Mouse (Mus musculus) midbrain, embryonic 16.5 days (tissue): ENCODE measurements at regions not wholly inside any gene's neighbourhood (a gene's known extent, or its start where the extent isn't known, plus 50 kb on each side); places are given as distances from the start of the nearest gene placed in this dataset.

Experiments used
- ATAC-seq: fragments of 200-750 bp; cut with Nextera tagmentation; 2 replicates; pipeline ENCODE4 v1.8.0; 2017; ENCODE audit warnings: moderate TSS enrichment
- H3K27ac ChIP-seq: fragments of 300-500 bp; sonication (generic); 2 replicates; pipeline ENCODE4 v1.5.1; 2014; ENCODE audit warnings: mild to moderate bottlenecking, low read length, mixed read lengths
- H3K27me3 ChIP-seq: fragments of 300-500 bp; sonication (generic); 2 replicates; pipeline ENCODE4 v1.6.1; 2014; ENCODE audit warnings: low read depth, low read length, mixed read lengths; ENCODE audit not compliant: control insufficient read depth, insufficient read depth
- H3K36me3 ChIP-seq: fragments of 300-500 bp; sonication (generic); 2 replicates; pipeline ENCODE4 v1.6.1; 2014; ENCODE audit warnings: mild to moderate bottlenecking, low read length, moderate library complexity, mixed read lengths; ENCODE audit not compliant: control insufficient read depth, insufficient read depth
- H3K4me1 ChIP-seq: fragments of 300-500 bp; sonication (generic); 2 replicates; pipeline ENCODE4 v1.6.1; 2014; ENCODE audit warnings: mild to moderate bottlenecking, low read length, mixed read lengths; ENCODE audit not compliant: control insufficient read depth, insufficient read depth
- H3K4me2 ChIP-seq: fragments of 300-500 bp; sonication (generic); 2 replicates; pipeline ENCODE4 v1.6.1; 2014; ENCODE audit warnings: mild to moderate bottlenecking, low read length, mixed read lengths
- H3K4me3 ChIP-seq: fragments of 300-500 bp; sonication (generic); 2 replicates; pipeline ENCODE4 v1.5.1; 2014; ENCODE audit warnings: low read depth, mild to moderate bottlenecking, low read length, moderate library complexity, mixed read lengths
- H3K9ac ChIP-seq: fragments of 300-500 bp; sonication (generic); 2 replicates; pipeline ENCODE4 v1.6.1; 2014; ENCODE audit warnings: low read depth, low read length, mixed read lengths
- H3K9me3 ChIP-seq: fragments of 300-500 bp; sonication (generic); replicated peaks from 2 replicates; pipeline ENCODE4 v1.6.1; 2014; ENCODE audit warnings: mild to moderate bottlenecking, low read length, mixed read lengths; ENCODE audit not compliant: control insufficient read depth, poor library complexity, severe bottlenecking
- WGBS: fragments of 180-500 bp; shearing (Covaris S2); extraction: QIAGEN DNeasy Blood & Tissue Kit; methylation state at CpG from one replicate; pipeline ENCODE4 v1.1.7; 2014; 5-methylcytosine and 5-hydroxymethylcytosine counted together

GRCm38 (mm10) chr5:120324111-120324510 is 107.4 kb upstream of the Lhx5 start:
- Histone ChIP-seq H3K27ac (no peak overlapping the region), H3K4me3 (no peak overlapping the region), H3K4me2 (no peak overlapping the region), H3K9me3 (no peaks in the 10 kb centered on the region), H3K27me3 (no peaks in the 10 kb centered on the region), H3K36me3 (no peaks in the 10 kb centered on the region), H3K9ac (no peak overlapping the region), H3K4me1 (peaks cover 12% of the 10 kb centered on the region)
- no peak for ATAC-seq
- 89% methylated on average over 2 of the region's 2 CpGs for WGBS

DNA sequence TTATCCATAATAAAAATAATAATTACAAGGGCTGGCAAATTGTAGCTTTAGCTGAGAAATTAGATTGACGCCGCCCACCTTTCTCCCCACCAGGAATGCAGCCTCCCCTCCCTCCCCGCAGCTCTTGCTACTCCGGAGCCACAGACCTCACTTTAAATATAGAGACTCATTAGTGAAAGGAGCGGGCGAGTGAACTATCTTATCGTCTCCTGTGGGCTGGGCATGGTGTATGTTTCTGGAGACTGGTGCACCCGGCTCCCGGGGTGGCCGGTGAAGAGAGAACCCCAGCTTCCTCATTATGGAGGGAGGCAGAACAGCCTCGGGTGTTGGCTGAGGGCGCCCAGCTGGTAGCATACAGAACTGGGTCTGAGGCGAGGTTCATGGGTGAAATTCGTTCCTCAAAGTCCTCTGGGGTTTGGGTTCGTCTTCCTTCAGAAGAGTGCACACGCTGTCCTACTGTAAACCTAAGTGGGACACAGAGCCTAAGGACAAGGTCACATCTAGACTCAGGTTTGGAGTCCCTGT is 106.1 kb upstream of the Lhx5 start:
- no peaks in the 10 kb centered on the region for H3K9me3 ChIP-seq
- peaks cover 12% of the 10 kb centered on the region for H3K4me1 ChIP-seq
- no peak overlapping the region for H3K4me2 ChIP-seq
- WGBS = 65% methylated on average over 16 of the region's 16 CpGs
- H3K36me3 ChIP-seq = no peaks in the 10 kb centered on the region
- no peak overlapping the region for H3K27ac ChIP-seq
- H3K27me3 ChIP-seq = no peaks in the 10 kb centered on the region
- ATAC-seq = no peak
- no peak overlapping the region for H3K9ac ChIP-seq
- no peak overlapping the region for H3K4me3 ChIP-seq

- no peaks in the 10 kb centered on the region for H3K4me1 ChIP-seq
- H3K27me3 ChIP-seq = no peaks in the 10 kb centered on the region
- H3K36me3 ChIP-seq = no peaks in the 10 kb centered on the region
These were observed 99.5 kb upstream of the Lhx5 start for GRCm38 (mm10) chr5:120332030-120332429.

GRCm38 (mm10) chr5:120339162-120339561 is 92.3 kb upstream of the Lhx5 start:
- H3K27me3 ChIP-seq = no peaks in the 10 kb centered on the region
- no peak for ATAC-seq
- no peaks in the 10 kb centered on the region for H3K4me1 ChIP-seq
- H3K27ac ChIP-seq = no peak overlapping the region
- H3K9me3 ChIP-seq = no peaks in the 10 kb centered on the region
- no peaks in the 10 kb centered on the region for H3K36me3 ChIP-seq
- no peak overlapping the region for H3K4me3 ChIP-seq
- no peak overlapping the region for H3K4me2 ChIP-seq
- H3K9ac ChIP-seq = no peak overlapping the region
- 85% methylated on average over 2 of the region's 2 CpGs for WGBS

More at GRCm38 (mm10) chr5:120332030-120332429, 99.5 kb upstream of the Lhx5 start:
- H3K9ac ChIP-seq = no peak overlapping the region
- H3K27ac ChIP-seq = no peak overlapping the region
- no peaks in the 10 kb centered on the region for H3K9me3 ChIP-seq
- 70% methylated on average over 14 of the region's 14 CpGs for WGBS
- H3K4me3 ChIP-seq = no peak overlapping the region
- no peak for ATAC-seq
- no peak overlapping the region for H3K4me2 ChIP-seq

DNA sequence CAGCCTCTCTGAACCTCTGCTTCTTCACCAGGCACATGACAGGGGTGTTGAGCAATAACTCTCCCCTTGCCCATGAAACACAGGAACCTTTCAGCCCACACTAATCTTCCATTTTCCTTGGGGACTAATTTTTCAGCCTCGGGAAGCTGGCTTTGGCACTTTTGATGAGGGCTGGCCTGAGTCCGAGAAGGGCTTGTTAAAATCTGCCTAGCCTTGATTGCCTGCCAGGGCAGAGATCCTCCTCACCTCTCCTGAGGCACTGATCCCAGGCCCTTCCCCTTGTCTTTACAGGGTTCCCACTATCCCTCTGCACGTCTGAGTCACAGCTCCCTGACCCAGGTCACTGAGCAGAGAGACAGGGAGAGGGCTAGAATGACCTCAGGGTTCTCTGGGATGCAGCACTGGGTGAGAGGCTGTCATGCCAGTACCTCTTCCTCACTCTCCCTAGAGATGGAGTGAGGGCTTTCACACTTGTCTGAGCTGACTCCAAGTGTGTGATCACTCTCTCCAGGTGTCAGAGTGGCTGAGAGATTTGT is 90.7 kb upstream of the Lhx5 start:
- Histone ChIP-seq H3K9me3 (no peaks in the 10 kb centered on the region), H3K4me3 (no peak overlapping the region), H3K27ac (no peak overlapping the region), H3K27me3 (no peaks in the 10 kb centered on the region), H3K9ac (no peak overlapping the region), H3K4me1 (no peaks in the 10 kb centered on the region), H3K4me2 (no peak overlapping the region), H3K36me3 (no peaks in the 10 kb centered on the region)
- WGBS = 52% methylated on average over 3 of the region's 3 CpGs
- ATAC-seq = no peak

DNA sequence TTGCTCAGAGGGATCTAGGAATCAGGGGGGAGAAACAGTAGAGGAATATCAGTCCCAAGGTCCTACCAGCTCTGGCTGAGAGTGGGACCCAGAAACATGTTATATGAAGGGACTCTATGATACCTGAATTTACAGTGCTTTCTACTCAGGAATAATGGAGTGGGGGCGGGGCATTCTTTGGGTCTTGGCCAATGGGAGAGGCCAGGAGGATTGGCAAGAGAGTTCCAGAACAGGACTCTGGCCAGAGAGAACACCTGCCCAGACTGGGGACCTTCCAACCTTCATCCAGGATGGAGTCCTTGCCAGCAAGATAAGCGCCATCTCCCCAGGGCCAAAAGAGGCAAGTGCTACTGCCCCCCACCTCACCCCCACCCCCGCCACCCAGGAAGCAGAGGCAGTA is 81.0 kb upstream of the Lhx5 start:
- Histone ChIP-seq H3K27ac (no peak overlapping the region), H3K4me1 (no peaks in the 10 kb centered on the region), H3K4me3 (no peak overlapping the region), H3K4me2 (no peak overlapping the region), H3K27me3 (peaks cover 2% of the 10 kb centered on the region; the same call in 1 of the 2 replicates), H3K36me3 (no peaks in the 10 kb centered on the region), H3K9ac (no peak overlapping the region), H3K9me3 (no peaks in the 10 kb centered on the region)
- WGBS = 88% methylated on average over 3 of the region's 3 CpGs
- ATAC-seq = no peak

GRCm38 (mm10) chr5:120351827-120352226 is 79.7 kb upstream of the Lhx5 start:
- H3K4me1 ChIP-seq = no peaks in the 10 kb centered on the region
- no peak overlapping the region for H3K4me2 ChIP-seq
- 75% methylated on average over 5 of the region's 5 CpGs for WGBS
- H3K9me3 ChIP-seq = no peaks in the 10 kb centered on the region
- no peak overlapping the region for H3K9ac ChIP-seq
- H3K36me3 ChIP-seq = no peaks in the 10 kb centered on the region
- no peak overlapping the region for H3K4me3 ChIP-seq
- H3K27me3 ChIP-seq = peaks cover 2% of the 10 kb centered on the region; the same call in 1 of the 2 replicates
- no peak for ATAC-seq
- no peak overlapping the region for H3K27ac ChIP-seq

DNA sequence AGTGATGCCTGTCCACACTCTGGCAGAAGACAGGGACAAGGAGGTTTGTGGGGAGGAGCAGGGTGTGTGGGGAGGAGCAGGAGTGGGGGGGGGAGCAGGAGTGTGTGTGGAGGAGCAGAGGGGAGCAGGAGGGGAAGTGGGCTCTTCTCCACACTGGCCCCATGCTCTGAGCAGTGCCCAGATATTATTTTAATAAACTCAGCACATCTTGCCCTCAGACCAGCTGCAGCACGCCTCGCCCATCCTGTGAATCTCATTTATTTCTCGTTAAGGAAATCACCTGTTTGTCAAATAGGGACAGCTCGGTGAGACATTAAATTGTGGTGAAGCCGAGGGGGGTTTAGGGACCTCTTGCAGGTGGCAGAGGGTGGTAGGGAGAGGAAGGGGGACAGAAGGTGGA is 77.8 kb upstream of the Lhx5 start:
- Histone ChIP-seq H3K4me3 (no peak overlapping the region), H3K36me3 (no peaks in the 10 kb centered on the region), H3K4me1 (no peaks in the 10 kb centered on the region), H3K9ac (no peak overlapping the region), H3K27me3 (peaks cover 2% of the 10 kb centered on the region; the same call in 1 of the 2 replicates), H3K9me3 (no peaks in the 10 kb centered on the region), H3K4me2 (no peak overlapping the region), H3K27ac (no peak overlapping the region)
- WGBS = 72% methylated on average over 5 of the region's 5 CpGs
- no peak for ATAC-seq

- peaks cover 1% of the 10 kb centered on the region; the same call in 1 of the 2 replicates for H3K27me3 ChIP-seq
- H3K4me3 ChIP-seq = no peak overlapping the region
- H3K36me3 ChIP-seq = no peaks in the 10 kb centered on the region
- H3K4me2 ChIP-seq = no peak overlapping the region
- H3K27ac ChIP-seq = no peak overlapping the region
- H3K4me1 ChIP-seq = no peaks in the 10 kb centered on the region
- no peak for ATAC-seq
- H3K9ac ChIP-seq = no peak overlapping the region
- WGBS = 82% methylated on average over 4 of the region's 4 CpGs
- H3K9me3 ChIP-seq = no peaks in the 10 kb centered on the region
These were observed 74.5 kb upstream of the Lhx5 start for GRCm38 (mm10) chr5:120356950-120357349.
